Mouse (Mus musculus): ENCODE results near the gene Frg2f1.

- TF ChIP-seq GATA1 (IDR thresholded peaks at IDR 0.05; ENCODE audit: low read length) (no peak), TAL1 (IDR thresholded peaks at IDR 0.05; ENCODE audit: low read length) (no peak)
These were observed 23.8 kb upstream of the Frg2f1 start for GRCm38 (mm10) chr4:119563136-119563535.
